Mouse (Mus musculus): ENCODE measurements around the gene Calhm3. TPM values are rescaled to one million over a fixed set of nuclear protein-coding genes. Genes with fewer than 3 reads are reported as not detected.

Gene Calhm3
- polyA plus RNA-seq, 1 experiment from 2014 or later: not detected

GRCm38 (mm10) chr19:47180011-47180410 is 22.4 kb upstream of the Calhm3 start:
- no peak overlapping the region for H3K4me3 ChIP-seq
- no peak overlapping the region for H3K27ac ChIP-seq
- no peaks in the 10 kb centered on the region for H3K9me3 ChIP-seq (replicated peaks)
- peaks cover 87% of the 10 kb centered on the region for H3K27me3 ChIP-seq (replicated peaks)
- H3K4me2 ChIP-seq: peak overlapping the region; percentile 79; the same call in 1 of the 2 replicates
- H3K9ac ChIP-seq: no peak overlapping the region
- ATAC-seq: no peak
- peaks cover 9% of the 10 kb centered on the region; the same call in 1 of the 2 replicates for H3K4me1 ChIP-seq
- WGBS (ENCODE audit: insufficient replicate concordance): 18% methylated on average over 8 of the region's 8 CpGs
- H3K36me3 ChIP-seq: no peaks in the 10 kb centered on the region

GRCm38 (mm10) chr19:47179272-47179809 is 21.8 kb upstream of the Calhm3 start:
- peak overlapping the region; percentile 59 for H3K4me3 ChIP-seq
- no peak overlapping the region for H3K27ac ChIP-seq
- no peaks in the 10 kb centered on the region for H3K36me3 ChIP-seq
- peaks cover 86% of the 10 kb centered on the region for H3K27me3 ChIP-seq (replicated peaks)
- H3K4me1 ChIP-seq: peaks cover 9% of the 10 kb centered on the region; the same call in 1 of the 2 replicates
- H3K4me2 ChIP-seq: peak overlapping the region; percentile 79
- 2% methylated on average over 33 of the region's 42 CpGs for WGBS (ENCODE audit: insufficient replicate concordance)
- H3K9ac ChIP-seq: peak overlapping the region; percentile 38; the same call in 1 of the 2 replicates
- ATAC-seq: no peak
- H3K9me3 ChIP-seq (replicated peaks): no peaks in the 10 kb centered on the region

- Histone ChIP-seq H3K27ac (no peak within 1 kb of the TSS), H3K36me3 (no peaks in the 10 kb centered on the region), H3K4me2 (peak within 1 kb of the TSS; percentile 79), H3K9me3 (replicated peaks) (no peaks in the 10 kb centered on the region), H3K27me3 (replicated peaks) (peaks cover 82% of the 10 kb centered on the region), H3K9ac (peak within 1 kb of the TSS; percentile 38; the same call in 1 of the 2 replicates), H3K4me1 (peaks cover 9% of the 10 kb centered on the region; the same call in 1 of the 2 replicates), H3K4me3 (peak within 1 kb of the TSS; percentile 59)
- WGBS (ENCODE audit: insufficient replicate concordance): under 1% methylated on average over 82 of the region's 98 CpGs
- ATAC-seq: peak; percentile 27; the same call in 1 of the 2 replicates
Observed at GRCm38 (mm10) chr19:47178431-47179271, 21.1 kb upstream of the Calhm3 start, which contains the start of gene Neurl1a. Gene Neurl1a, plus strand, starts transcription at chr19:47178820.

- Histone ChIP-seq H3K9ac (no peak overlapping the region), H3K4me2 (peak overlapping the region; percentile 79), H3K4me3 (peak overlapping the region; percentile 59), H3K27ac (no peak overlapping the region), H3K36me3 (no peaks in the 10 kb centered on the region), H3K9me3 (replicated peaks) (no peaks in the 10 kb centered on the region), H3K27me3 (replicated peaks) (peaks cover 82% of the 10 kb centered on the region), H3K4me1 (peaks cover 9% of the 10 kb centered on the region; the same call in 1 of the 2 replicates)
- ATAC-seq: no peak
- WGBS (ENCODE audit: insufficient replicate concordance): 15% methylated on average over 10 of the region's 10 CpGs
Observed at GRCm38 (mm10) chr19:47178001-47178400, 20.4 kb upstream of the Calhm3 start.

GRCm38 (mm10) chr19:47176916-47177505 is 19.4 kb upstream of the Calhm3 start:
- H3K4me2 ChIP-seq: no peak overlapping the region
- peaks cover 80% of the 10 kb centered on the region for H3K27me3 ChIP-seq (replicated peaks)
- no peak for ATAC-seq
- peaks cover 9% of the 10 kb centered on the region; the same call in 1 of the 2 replicates for H3K4me1 ChIP-seq
- H3K4me3 ChIP-seq: no peak overlapping the region
- H3K27ac ChIP-seq: no peak overlapping the region
- H3K36me3 ChIP-seq: no peaks in the 10 kb centered on the region
- no peak overlapping the region for H3K9ac ChIP-seq
- 56% methylated on average over 2 of the region's 2 CpGs for WGBS (ENCODE audit: insufficient replicate concordance)
- no peaks in the 10 kb centered on the region for H3K9me3 ChIP-seq (replicated peaks)

GRCm38 (mm10) chr19:47175472-47175871 is 17.9 kb upstream of the Calhm3 start:
- peaks cover 66% of the 10 kb centered on the region for H3K27me3 ChIP-seq (replicated peaks)
- no peak overlapping the region for H3K27ac ChIP-seq
- no peak overlapping the region for H3K4me3 ChIP-seq
- H3K9ac ChIP-seq: no peak overlapping the region
- 50% methylated on average over 2 of the region's 2 CpGs for WGBS (ENCODE audit: insufficient replicate concordance)
- ATAC-seq: no peak
- peaks cover 9% of the 10 kb centered on the region; the same call in 1 of the 2 replicates for H3K4me1 ChIP-seq
- no peak overlapping the region for H3K4me2 ChIP-seq
- H3K36me3 ChIP-seq: no peaks in the 10 kb centered on the region
- H3K9me3 ChIP-seq (replicated peaks): no peaks in the 10 kb centered on the region

- H3K27me3 ChIP-seq (replicated peaks): peaks cover 57% of the 10 kb centered on the region
- no peak overlapping the region for H3K4me3 ChIP-seq
- H3K36me3 ChIP-seq: no peaks in the 10 kb centered on the region
- H3K27ac ChIP-seq: no peak overlapping the region
- H3K9ac ChIP-seq: no peak overlapping the region
- ATAC-seq: no peak
- H3K4me2 ChIP-seq: no peak overlapping the region
- no peaks in the 10 kb centered on the region for H3K9me3 ChIP-seq (replicated peaks)
- 48% methylated on average over 3 of the region's 3 CpGs for WGBS (ENCODE audit: insufficient replicate concordance)
- H3K4me1 ChIP-seq: peaks cover 9% of the 10 kb centered on the region; the same call in 1 of the 2 replicates
Observed at GRCm38 (mm10) chr19:47174515-47174914, 17.0 kb upstream of the Calhm3 start.

GRCm38 (mm10) chr19:47168793-47169412 is 11.3 kb upstream of the Calhm3 start:
- peak; percentile 47; the same call in 1 of the 2 replicates for ATAC-seq
- H3K4me2 ChIP-seq: peak overlapping the region; percentile 63
- WGBS (ENCODE audit: insufficient replicate concordance): 15% methylated on average over 11 of the region's 11 CpGs

GRCm38 (mm10) chr19:47168223-47168622 is 10.7 kb upstream of the Calhm3 start:
- peak overlapping the region; percentile 32 for H3K4me3 ChIP-seq
- no peaks in the 10 kb centered on the region for H3K36me3 ChIP-seq
- peaks cover 9% of the 10 kb centered on the region for H3K4me1 ChIP-seq
- H3K4me2 ChIP-seq: peak overlapping the region; percentile 63
- ATAC-seq: no peak
- H3K27ac ChIP-seq: no peak overlapping the region
- 4% methylated on average over 13 of the region's 13 CpGs for WGBS (ENCODE audit: insufficient replicate concordance)
- peaks cover 19% of the 10 kb centered on the region; the same call in 1 of the 2 replicates for H3K27me3 ChIP-seq (replicated peaks)
- no peaks in the 10 kb centered on the region for H3K9me3 ChIP-seq (replicated peaks)
- no peak overlapping the region for H3K9ac ChIP-seq

More at GRCm38 (mm10) chr19:47168793-47169412, 11.3 kb upstream of the Calhm3 start:
- peaks cover 26% of the 10 kb centered on the region; the same call in 1 of the 2 replicates for H3K27me3 ChIP-seq (replicated peaks)
- peak overlapping the region; percentile 32 for H3K4me3 ChIP-seq
- H3K9me3 ChIP-seq (replicated peaks): no peaks in the 10 kb centered on the region
- no peaks in the 10 kb centered on the region for H3K36me3 ChIP-seq
- no peak overlapping the region for H3K27ac ChIP-seq
- peaks cover 9% of the 10 kb centered on the region for H3K4me1 ChIP-seq
- no peak overlapping the region for H3K9ac ChIP-seq

- Histone ChIP-seq H3K9me3 (replicated peaks) (no peaks in the 10 kb centered on the region), H3K9ac (no peak overlapping the region), H3K36me3 (no peaks in the 10 kb centered on the region), H3K27ac (no peak overlapping the region), H3K4me2 (peak overlapping the region; percentile 63), H3K4me3 (no peak overlapping the region), H3K27me3 (replicated peaks) (0 out of 2 replicates have a peak, but pooled peaks cover 16% of the 10 kb centered on the region), H3K4me1 (peaks cover 9% of the 10 kb centered on the region)
- ATAC-seq: no peak
- WGBS (ENCODE audit: insufficient replicate concordance): 60% methylated on average over 7 of the region's 7 CpGs
Observed at GRCm38 (mm10) chr19:47167617-47168214, 10.2 kb upstream of the Calhm3 start.

GRCm38 (mm10) chr19:47166758-47167157 is 9.2 kb upstream of the Calhm3 start:
- no peaks in the 10 kb centered on the region for H3K36me3 ChIP-seq
- H3K4me2 ChIP-seq: no peak overlapping the region
- no peaks in the 10 kb centered on the region for H3K9me3 ChIP-seq (replicated peaks)
- H3K4me3 ChIP-seq: no peak overlapping the region
- peaks cover 9% of the 10 kb centered on the region for H3K4me1 ChIP-seq
- H3K9ac ChIP-seq: no peak overlapping the region
- 0 out of 2 replicates have a peak, but pooled peaks cover 16% of the 10 kb centered on the region for H3K27me3 ChIP-seq (replicated peaks)
- no peak overlapping the region for H3K27ac ChIP-seq
- ATAC-seq: no peak
- WGBS (ENCODE audit: insufficient replicate concordance): 46% methylated on average over 3 of the region's 3 CpGs

Measured in liver, embryonic 12.5 days (tissue).